In the genomic region with DNA sequence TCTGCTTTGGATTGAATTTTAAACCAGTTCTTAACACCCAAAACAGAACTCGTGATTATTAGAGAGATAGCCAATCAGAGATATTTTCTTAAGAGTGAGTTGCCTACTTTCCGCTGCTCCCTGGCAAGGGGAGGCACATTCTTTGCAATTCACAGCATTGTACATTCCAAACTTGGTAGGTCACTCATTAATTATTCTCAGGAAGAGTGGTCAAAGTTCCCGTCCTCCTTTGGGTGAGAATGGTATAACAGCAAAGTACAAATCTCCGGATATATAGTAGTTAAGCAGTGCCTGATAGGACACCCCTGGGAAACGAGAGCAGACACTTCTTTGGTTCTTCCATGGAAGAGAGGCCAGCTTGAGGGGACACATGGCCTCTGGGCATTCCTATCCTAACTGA, we compare ENCODE assay signal across 15 mouse cellular contexts.
DNase-seq lines count a peak whose midpoint lies in the region; ATAC-seq and TF ChIP-seq lines count a peak whose summit lies in the region.
"Had no signal": no experiment of that assay in that cellular context is flagged by ENCODE, and none has a peak within 500 bp of the region (broad histone marks: within the 10 kb centered on the region; RNA-seq: fewer than 3 reads in every experiment).

No protein-coding gene starts in this region.

- no peak overlapping the region for H3K4me2 ChIP-seq in liver, embryonic 11.5 days
- H3K4me2 ChIP-seq: limb, embryonic 15.5 days; midbrain, embryonic 15.5 days had no signal

- no peak for TF ChIP-seq CTCF in liver, adult 2 months (IDR thresholded peaks at IDR 0.05; ENCODE audit: low read depth, low read length)

- H3K79me2 ChIP-seq in liver, adult 2 months (ENCODE audit: control insufficient read depth, insufficient read depth, low read length), result no peaks in the 10 kb centered on the region

- H3K36me3 ChIP-seq in liver, adult 2 months (ENCODE audit: control insufficient read depth, insufficient read depth, low read length), result no peaks in the 10 kb centered on the region
- no peaks in the 10 kb centered on the region for H3K36me3 ChIP-seq in liver, embryonic 11.5 days (ENCODE audit: control insufficient read depth, insufficient read depth, low read length)
- H3K36me3 ChIP-seq: limb, embryonic 15.5 days; midbrain, embryonic 15.5 days had no signal

- ATAC-seq in liver, embryonic 11.5 days (replicated peaks; ENCODE audit: low FRiP score), result no peak
- ATAC-seq: forebrain, embryonic 14.5 days; hindbrain, embryonic 16.5 days; midbrain, embryonic 15.5 days had no signal

- peaks cover 6% of the 10 kb centered on the region for H3K4me1 ChIP-seq in liver, adult 2 months (ENCODE audit: control insufficient read depth, insufficient read depth, low read length)
- H3K4me1 ChIP-seq in liver, embryonic 11.5 days (replicated peaks; ENCODE audit: control insufficient read depth, insufficient read depth, low read length), result no peaks in the 10 kb centered on the region
- H3K4me1 ChIP-seq: limb, embryonic 15.5 days; midbrain, embryonic 15.5 days had no signal

- H3K9me3 ChIP-seq in liver, embryonic 11.5 days (ENCODE audit: control insufficient read depth, low read length), result peaks cover 3% of the 10 kb centered on the region; the same call in 1 of the 2 replicates
- H3K9me3 ChIP-seq: limb, embryonic 15.5 days had no signal

- 45% methylated on average over 5 of the region's 5 CpGs for WGBS in liver, adult 2 months
- WGBS in liver, embryonic 11.5 days, result 68% methylated on average over 5 of the region's 5 CpGs

- no peak overlapping the region for H3K4me3 ChIP-seq in liver, adult 2 months (ENCODE audit: insufficient read depth, low read depth, low read length)
- H3K4me3 ChIP-seq in liver, embryonic 11.5 days (ENCODE audit: low read depth, low read length), result no peak overlapping the region
- H3K4me3 ChIP-seq: limb, embryonic 15.5 days; midbrain, embryonic 15.5 days had no signal

- no peak overlapping the region for H3K9ac ChIP-seq in liver, adult 2 months (ENCODE audit: low read depth, low read length)
- H3K9ac ChIP-seq in liver, embryonic 11.5 days (ENCODE audit: low read depth, low read length), result no peak overlapping the region
- H3K9ac ChIP-seq: limb, embryonic 15.5 days; midbrain, embryonic 15.5 days had no signal

- TF ChIP-seq POLR2A in liver, adult 2 months (IDR thresholded peaks at IDR 0.05; ENCODE audit: extremely low read depth, insufficient read depth, low read length), result no peak

- H3K27ac ChIP-seq in liver, adult 2 months (replicated peaks; ENCODE audit: insufficient read depth, low read depth, low read length), result no peak overlapping the region
- no peak overlapping the region for H3K27ac ChIP-seq in liver, embryonic 11.5 days (ENCODE audit: low read depth, low read length)
- H3K27ac ChIP-seq: limb, embryonic 15.5 days; midbrain, embryonic 15.5 days had no signal

- peak; percentile 74 for DNase-seq in liver, adult 2 months (ENCODE audit: extremely low read depth, low read depth, low spot score)
- no peak for DNase-seq in liver, embryonic 11.5 days (ENCODE audit: low spot score)
- peak; percentile 56 for DNase-seq in kidney, adult 18-20 months
- DNase-seq in kidney, postnatal 25 days, result peak; percentile 57 to 76
- DNase-seq in yolk sac, embryonic 10.5 days (ENCODE audit: low spot score), result peak; percentile 41
- no peak for DNase-seq in thymus, postnatal 25 days
- no peak for DNase-seq in left cerebral cortex, adult 18-20 months (ENCODE audit: low spot score in 2 of 2)
- DNase-seq: adrenal gland, postnatal 36 days; cerebellum, postnatal 10 days; heart, adult 11 months; thymus, postnatal 4 days had no signal

- no peaks in the 10 kb centered on the region for H3K27me3 ChIP-seq in liver, adult 2 months (ENCODE audit: control insufficient read depth, insufficient read depth, low read length)
- H3K27me3 ChIP-seq in liver, embryonic 11.5 days (replicated peaks; ENCODE audit: control insufficient read depth, insufficient read depth, low read length), result no peaks in the 10 kb centered on the region
- H3K27me3 ChIP-seq: limb, embryonic 15.5 days; midbrain, embryonic 15.5 days had no signal

Comparison
In these comparisons a context has a peak if more than half of its experiments do, and no peak if none do; other contexts are left out.
1. DNase-seq: peak in liver, adult 2 months (single experiment), kidney, adult 18-20 months (single experiment), kidney, postnatal 25 days (2 of 2) and yolk sac, embryonic 10.5 days (single experiment); none in liver, embryonic 11.5 days (single experiment), thymus, postnatal 25 days (single experiment) and left cerebral cortex, adult 18-20 months (0 of 2).